11 mouse cellular contexts compared by ENCODE assay signal in the genomic region with DNA sequence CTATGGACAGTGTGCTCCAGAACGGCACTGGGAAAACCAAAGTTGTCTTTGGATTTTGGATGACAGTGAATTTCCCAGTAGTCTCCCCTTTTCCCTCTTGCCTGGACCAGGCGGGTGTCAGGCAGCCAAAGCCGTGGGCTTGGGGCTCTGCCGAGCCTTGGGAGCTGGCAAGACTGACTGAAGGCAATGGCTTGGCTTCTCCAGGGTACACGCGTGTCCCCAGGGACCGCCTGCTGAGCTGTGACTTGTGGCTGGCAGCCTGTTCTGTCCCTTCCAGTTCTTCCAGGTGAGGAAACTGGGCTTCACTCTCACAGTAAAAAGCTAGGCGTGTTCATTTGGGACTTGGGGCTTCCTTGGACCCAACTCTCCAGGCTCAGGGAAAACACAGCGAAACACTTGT.
"Had no signal": no experiment of that assay in that cellular context is flagged by ENCODE, and none has a peak within 500 bp of the region (broad histone marks: within the 10 kb centered on the region; RNA-seq: fewer than 3 reads in every experiment).

No protein-coding gene starts in this region.

- H3K36me3 ChIP-seq: limb, embryonic 13.5 days; liver, embryonic 12.5 days; liver, embryonic 15.5 days; lung, embryonic 15.5 days; midbrain, embryonic 10.5 days; midbrain, embryonic 13.5 days; neural tube, embryonic 13.5 days; stomach, embryonic 15.5 days had no signal

- H3K27me3 ChIP-seq: liver, embryonic 12.5 days; liver, embryonic 15.5 days; lung, embryonic 15.5 days; midbrain, embryonic 13.5 days; stomach, embryonic 15.5 days had no signal

- H3K4me2 ChIP-seq: kidney, embryonic 15.5 days; limb, embryonic 13.5 days; liver, embryonic 12.5 days; liver, embryonic 15.5 days; lung, embryonic 15.5 days; midbrain, embryonic 13.5 days; neural tube, embryonic 13.5 days; stomach, embryonic 15.5 days had no signal

- ATAC-seq: liver, embryonic 12.5 days had no signal

- H3K4me3 ChIP-seq: kidney, embryonic 15.5 days; limb, embryonic 13.5 days; liver, embryonic 12.5 days; liver, embryonic 15.5 days; lung, embryonic 15.5 days; megakaryocyte, embryonic 14.5 days; midbrain, embryonic 10.5 days; midbrain, embryonic 13.5 days; myocyte; neural tube, embryonic 13.5 days; stomach, embryonic 15.5 days had no signal

- H3K4me1 ChIP-seq: kidney, embryonic 15.5 days; liver, embryonic 12.5 days; liver, embryonic 15.5 days; lung, embryonic 15.5 days; megakaryocyte, embryonic 14.5 days; stomach, embryonic 15.5 days had no signal

- H3K9me3 ChIP-seq: kidney, embryonic 15.5 days; limb, embryonic 13.5 days; liver, embryonic 12.5 days; liver, embryonic 15.5 days; lung, embryonic 15.5 days; midbrain, embryonic 10.5 days; midbrain, embryonic 13.5 days; stomach, embryonic 15.5 days had no signal

- H3K9ac ChIP-seq: kidney, embryonic 15.5 days; limb, embryonic 13.5 days; liver, embryonic 12.5 days; liver, embryonic 15.5 days; lung, embryonic 15.5 days; midbrain, embryonic 13.5 days; neural tube, embryonic 13.5 days; stomach, embryonic 15.5 days had no signal

- H3K27ac ChIP-seq: kidney, embryonic 15.5 days; liver, embryonic 12.5 days; liver, embryonic 15.5 days; lung, embryonic 15.5 days; midbrain, embryonic 10.5 days; midbrain, embryonic 13.5 days; neural tube, embryonic 13.5 days; stomach, embryonic 15.5 days had no signal
